Mouse (Mus musculus) spleen, postnatal 14 days (tissue): Measurements from ENCODE around the gene Foxp1.

Source experiments
- DNase-seq, 2 experiments: peaks; one replicate each; pipeline ENCODE4 v3.0.0; 2021 to 2022; ENCODE audit warnings: low spot score in 2 of 2

Gene Foxp1

GRCm38 (mm10) chr6:99026635-99027541 is 495.6 kb downstream of the Foxp1 start:
- no peak for DNase-seq

- DNase-seq, result no peak
Measured at GRCm38 (mm10) chr6:99026040-99026439, 496.5 kb downstream of the Foxp1 start.

DNA sequence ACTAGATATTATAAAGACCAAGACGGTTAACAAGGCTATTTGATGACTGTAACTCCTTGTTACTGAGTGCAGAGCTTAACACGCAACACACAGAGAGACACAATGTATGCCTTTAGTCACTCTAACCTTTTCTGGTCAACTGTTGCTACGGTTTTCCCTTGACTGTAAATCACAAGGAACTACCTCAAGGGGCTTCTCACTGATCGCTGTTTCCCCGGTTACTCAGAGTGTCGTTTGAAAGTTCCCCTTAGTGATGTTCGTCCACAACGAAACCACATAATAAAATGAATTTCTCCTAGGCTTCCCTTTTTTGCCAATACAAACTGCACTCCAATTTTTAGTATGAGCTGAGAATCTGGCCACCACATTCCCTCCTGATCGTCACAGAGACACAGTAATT is 497.9 kb downstream of the Foxp1 start:
- no peak for DNase-seq

DNA sequence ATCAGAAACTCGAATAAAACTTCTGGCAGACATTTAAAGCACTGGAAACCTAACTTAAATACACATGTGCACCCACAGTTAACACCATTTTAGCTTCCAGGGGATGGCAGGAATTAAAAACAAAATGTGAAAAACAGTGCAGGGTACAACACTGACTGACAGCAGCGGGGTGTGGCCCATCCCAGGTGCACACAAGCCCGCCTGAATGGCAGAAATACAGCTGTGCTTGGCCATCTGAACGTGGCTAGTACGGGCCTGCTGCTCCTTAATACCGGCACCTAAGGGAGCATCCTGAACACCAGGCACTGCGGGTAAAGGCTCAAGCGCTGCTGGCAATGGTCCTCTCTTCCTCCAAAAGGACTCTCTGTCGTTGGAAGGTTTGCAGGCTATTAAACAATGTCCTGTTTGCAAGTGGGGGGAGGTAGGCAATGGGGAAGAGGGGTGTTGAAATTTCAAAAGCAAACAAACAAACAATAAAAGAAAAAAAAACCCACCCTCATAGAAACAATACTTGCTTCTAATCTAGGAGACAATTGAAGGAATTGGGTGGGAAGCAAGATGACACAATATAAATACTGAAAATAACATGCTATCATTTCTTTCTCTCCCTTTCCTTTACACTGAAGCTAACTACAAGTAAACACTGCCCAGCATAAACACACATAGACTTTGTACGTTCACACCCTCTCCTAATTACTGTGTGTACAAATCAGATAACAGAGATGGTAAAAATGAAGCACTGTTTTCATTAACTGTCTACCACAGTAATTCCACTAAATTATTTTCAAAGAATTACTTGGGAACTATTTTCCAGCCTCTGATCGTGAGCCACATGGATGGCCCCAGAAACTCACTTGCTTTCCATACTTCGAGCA is 501.7 kb downstream of the Foxp1 start:
- DNase-seq, result no peak

GRCm38 (mm10) chr6:99019716-99020115 is 502.8 kb downstream of the Foxp1 start:
- no peak for DNase-seq

- no peak for DNase-seq
Measured at GRCm38 (mm10) chr6:99019266-99019665, 503.3 kb downstream of the Foxp1 start.

DNA sequence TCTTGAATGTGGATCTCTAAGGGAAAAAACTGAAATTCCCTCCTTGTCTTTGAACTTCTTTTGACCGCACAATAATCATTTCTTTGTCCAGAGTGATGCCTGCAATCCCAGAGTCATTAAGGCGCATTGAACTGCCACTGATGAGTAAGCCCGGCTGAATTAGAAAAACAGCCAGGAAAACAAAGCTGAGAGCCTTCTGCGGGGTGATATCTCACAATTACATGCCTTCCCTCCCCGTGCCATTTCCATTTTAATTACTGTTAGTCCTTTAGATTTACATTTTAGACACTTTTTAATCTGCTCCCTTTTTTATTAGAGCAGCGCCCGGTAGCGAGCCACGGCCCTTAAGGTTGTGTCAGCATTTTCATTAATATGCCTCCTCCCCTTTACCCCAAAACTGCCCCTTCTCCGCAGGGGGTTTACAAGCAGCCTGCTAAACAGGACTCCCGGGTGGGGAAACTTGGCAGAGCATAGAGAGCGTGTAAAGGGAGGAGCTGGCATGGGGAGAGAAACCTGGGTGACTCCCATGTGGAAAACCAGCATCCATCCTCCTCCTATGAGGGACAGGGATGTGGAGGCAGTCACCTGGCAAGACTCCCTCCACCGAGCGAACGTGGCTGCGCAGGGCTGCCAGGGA is 508.5 kb downstream of the Foxp1 start:
- no peak for DNase-seq

DNA sequence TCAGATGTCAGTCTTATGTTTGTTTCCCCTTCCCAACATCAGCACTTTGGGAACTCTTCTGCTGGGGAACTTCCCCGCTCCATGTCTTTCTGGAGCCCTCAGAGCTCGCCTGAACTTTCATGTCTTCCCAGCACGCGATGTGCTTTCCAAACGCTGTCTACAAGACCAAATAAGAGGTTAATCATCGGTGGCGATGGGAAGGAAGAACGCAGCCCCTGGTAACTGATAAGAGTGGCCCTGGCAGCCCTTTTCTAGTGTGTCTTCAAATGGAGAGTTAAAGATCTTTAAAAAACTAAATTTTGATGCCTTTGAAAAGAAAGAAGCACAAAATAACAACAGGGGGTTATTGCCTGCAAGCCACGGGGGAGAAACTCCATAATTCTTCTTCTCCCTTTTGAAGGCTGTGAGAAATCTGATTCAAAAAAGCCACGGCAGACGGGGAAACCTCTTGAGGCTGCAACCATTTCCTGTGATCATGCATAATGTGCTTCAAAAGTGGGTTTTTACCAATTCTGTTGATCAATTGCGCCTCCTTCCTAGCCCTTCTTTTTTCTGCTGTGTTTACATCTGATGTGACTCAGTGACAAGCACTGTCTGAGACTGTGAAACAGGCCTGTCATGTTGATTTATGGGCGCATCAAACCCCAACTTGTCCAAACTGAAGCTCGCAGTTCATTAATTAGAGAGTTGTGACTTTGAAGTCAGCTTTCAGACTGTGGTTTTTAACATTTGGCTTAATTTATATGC is 509.2 kb downstream of the Foxp1 start:
- DNase-seq, result no peak

DNA sequence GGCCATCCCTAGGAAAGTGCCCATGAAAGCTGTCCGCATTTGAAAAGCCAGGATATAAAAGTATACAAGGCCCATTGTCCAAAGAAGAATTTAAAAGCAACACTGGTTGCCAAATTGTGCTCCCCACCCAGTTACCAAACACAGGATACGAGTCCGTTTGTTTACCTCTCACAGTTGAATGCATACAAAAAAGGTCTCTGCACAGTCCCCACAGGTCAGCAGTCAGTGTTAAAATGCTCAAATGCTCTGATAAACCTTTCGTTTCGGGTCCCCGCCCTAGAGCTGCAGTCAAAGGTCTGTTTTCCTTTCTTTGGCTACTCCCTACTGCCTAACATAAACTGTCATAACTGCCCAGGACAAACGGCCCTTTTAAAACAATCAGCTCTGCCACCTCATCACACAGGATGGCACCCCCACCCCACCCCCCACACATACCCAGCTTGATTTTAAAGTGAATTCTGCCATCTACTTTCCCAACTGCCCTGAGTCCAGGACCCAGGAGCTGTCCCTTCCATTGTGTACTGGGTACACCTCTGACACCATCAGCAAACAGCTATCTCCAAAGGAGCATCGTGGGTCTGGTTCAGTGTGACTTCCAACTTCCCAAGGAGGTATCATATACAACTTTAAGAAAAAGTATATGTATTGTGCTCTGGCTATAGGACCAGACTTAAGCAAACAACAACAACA is 510.5 kb downstream of the Foxp1 start:
- no peak for DNase-seq

GRCm38 (mm10) chr6:99009771-99010170 is 512.8 kb downstream of the Foxp1 start:
- no peak for DNase-seq

DNA sequence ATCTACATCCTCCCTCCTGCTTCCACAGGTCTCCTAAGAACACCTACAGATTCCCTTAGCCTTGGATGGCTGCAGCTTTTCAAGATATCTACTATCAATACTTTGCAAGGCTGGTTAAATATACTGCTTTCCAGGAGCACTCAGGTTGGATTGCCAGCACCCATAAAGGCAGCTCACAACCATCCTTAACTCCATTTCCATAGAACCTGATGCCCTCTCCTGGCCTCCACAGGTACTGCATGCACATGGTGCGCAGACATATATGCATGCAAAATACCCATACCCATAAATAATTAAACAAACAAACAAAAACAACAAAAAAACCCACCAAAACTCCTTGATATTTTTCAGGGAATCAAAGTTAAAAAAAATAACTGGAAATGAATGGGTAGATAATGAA is 514.0 kb downstream of the Foxp1 start:
- DNase-seq, result no peak

- DNase-seq, result no peak
Measured at GRCm38 (mm10) chr6:99007542-99007941, 515.0 kb downstream of the Foxp1 start.

DNA sequence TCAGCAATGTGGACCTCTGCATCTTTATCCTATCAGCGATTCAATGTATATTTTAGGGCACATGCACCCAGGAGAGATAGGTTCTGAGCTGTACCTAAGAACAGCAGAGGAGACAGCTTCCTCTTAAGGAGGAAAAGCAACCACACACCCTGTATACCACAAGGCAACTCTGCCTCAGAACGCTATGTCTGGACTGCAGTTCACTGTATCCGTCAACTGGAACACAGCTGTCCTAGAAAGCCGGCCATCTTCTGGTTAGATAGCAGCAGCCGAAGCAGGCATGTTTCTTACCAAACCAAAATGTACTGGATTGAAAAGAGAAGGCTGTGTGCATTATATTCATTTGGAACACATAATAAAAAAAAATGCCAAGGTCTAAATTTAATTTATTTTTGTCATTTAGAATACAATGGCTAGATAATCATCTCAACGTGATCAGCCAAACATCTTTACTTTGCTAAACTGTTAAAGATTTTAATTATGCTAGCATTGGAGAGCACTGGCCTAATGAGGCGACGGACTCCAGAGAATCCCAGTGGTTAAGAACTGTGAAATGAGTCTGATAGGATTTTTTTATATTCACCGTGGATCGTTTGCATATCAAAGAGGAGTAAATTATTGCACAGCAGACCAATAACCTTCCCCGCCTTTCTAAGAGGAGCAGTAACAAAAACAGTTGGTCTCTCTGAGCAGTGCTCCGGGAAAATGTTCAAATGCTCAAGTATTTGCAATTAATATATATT is 518.1 kb downstream of the Foxp1 start:
- DNase-seq, result no peak

DNA sequence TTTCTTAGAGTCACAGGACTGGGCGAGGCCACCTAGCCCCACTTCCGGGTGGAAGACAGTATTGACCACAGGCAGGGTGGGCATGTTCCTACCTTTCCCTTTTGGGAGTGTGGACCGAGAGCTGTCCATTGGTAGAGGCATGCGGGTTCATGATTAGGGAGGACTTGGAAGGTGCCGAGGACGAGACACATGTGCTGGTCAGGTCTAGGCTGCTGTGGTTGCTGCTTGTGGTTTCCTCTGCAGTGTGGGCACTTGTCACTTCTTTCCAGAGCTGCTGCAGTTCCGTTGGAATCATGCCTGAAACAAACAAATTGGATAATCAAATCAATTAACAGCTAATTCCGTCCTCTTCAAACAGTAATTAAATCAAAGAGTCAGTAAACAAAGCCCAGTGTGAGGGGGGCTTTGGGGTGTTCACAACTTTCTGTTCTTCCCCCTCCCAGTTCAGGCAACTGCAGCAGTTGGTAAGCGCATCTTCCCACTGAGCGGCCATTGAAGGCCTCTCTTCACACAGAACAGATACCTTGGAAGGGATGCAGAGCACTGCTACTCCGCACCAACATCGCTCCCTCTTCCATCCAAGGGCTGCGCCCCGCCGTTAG is 519.3 kb downstream of the Foxp1 start:
- no peak for DNase-seq

DNA sequence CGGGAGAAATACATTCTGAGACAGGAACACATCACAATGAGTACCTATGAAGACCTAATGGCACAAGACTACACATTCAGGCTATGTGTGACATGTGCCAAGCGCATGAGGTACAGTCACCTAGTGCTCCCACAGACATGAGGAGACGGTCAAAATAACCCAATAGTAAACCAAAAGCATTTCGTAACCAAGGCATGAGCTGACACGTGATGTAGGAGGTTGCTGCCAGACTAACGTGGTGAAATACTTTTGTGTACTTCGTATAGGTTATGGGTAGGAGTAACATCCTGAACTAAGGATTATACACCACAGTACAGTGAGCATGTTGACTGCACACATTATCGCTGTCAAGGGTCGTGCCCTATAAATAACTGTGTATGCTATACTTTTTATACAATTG is 520.9 kb downstream of the Foxp1 start:
- no peak for DNase-seq

- DNase-seq, result no peak
Measured at GRCm38 (mm10) chr6:98998971-98999932, 523.3 kb downstream of the Foxp1 start.

- no peak for DNase-seq
Measured at GRCm38 (mm10) chr6:98997742-98998141, 524.8 kb downstream of the Foxp1 start.

DNA sequence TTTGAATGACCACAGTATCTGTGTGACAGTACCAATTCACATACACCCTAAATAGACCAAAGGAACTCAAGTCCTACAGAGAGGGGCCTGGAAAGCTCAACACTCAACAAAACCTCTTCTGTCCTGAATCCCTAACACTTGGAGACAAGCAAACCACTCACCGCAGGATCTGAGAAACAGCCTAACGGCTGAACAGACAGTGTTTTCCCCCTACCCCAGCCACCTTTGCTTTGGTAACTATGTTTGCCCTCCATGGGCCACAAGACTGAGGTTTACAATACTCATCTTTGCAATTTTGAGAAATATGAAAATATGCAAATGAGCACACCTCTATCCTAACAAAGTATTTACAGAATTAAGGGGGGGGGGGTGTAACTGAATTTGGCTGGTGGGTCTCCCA is 525.7 kb downstream of the Foxp1 start:
- no peak for DNase-seq

DNA sequence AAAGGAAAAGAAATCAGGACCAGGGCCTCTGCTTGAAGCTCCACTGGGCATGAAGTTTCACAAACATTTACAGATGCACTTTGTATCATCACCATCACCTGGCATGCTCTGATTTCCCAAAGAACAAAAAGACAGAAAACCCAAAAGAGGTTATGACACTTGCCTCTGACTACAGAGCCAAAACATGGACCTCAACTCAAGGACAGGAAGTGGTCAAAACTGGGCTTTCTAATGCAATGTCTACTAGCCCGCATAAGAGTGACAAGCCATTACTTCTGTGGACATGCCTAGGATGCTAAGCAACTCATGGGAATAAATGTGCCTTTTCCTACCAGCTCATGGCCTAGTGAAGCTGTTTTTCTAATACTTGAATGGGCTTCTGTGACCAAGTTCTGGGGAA is 526.2 kb downstream of the Foxp1 start:
- DNase-seq, result no peak
